ENCODE assay signal across 13 mouse cellular contexts in the genomic region with DNA sequence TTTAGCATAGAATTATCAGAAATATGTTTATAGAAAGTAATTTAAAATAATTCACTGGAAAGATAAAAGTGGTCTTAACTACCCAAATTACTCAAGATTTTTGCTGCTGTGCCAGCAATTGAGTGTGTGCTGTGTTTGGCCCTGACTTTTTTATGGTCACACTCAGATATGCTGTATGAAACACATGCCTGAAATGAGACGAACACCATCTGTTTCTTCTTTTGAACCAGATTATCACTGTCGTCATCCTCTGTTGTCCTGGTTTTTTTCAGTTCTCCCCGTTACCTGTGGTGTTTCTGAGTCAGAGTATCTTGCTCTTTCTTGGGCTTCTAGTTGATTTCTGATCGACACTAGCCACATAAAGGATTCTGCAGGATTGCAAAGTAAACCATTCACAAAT. TPM values are rescaled to one million over a fixed set of nuclear protein-coding genes. Genes with fewer than 3 reads are reported as not detected.
DNase-seq lines count a peak whose midpoint lies in the region; ATAC-seq and TF ChIP-seq lines count a peak whose summit lies in the region.
"Had no signal": no experiment of that assay in that cellular context is flagged by ENCODE, and none has a peak within 500 bp of the region (broad histone marks: within the 10 kb centered on the region; RNA-seq: fewer than 3 reads in every experiment).

No protein-coding gene starts in this region.

- WGBS in hindbrain, embryonic 15.5 days = 58% methylated on average over 4 of the region's 4 CpGs
- 74% methylated on average over 4 of the region's 4 CpGs for WGBS in hindbrain, embryonic 10.5 days
- WGBS in midbrain, embryonic 14.5 days = 49% methylated on average over 4 of the region's 4 CpGs
- WGBS in midbrain, embryonic 10.5 days = 73% methylated on average over 4 of the region's 4 CpGs
- 46% methylated on average over 4 of the region's 4 CpGs for WGBS in hindbrain, embryonic 16.5 days
- 39% methylated on average over 4 of the region's 4 CpGs for WGBS in stomach, postnatal 0 days

- H3K27me3 ChIP-seq in hindbrain, embryonic 15.5 days = no peaks in the 10 kb centered on the region
- H3K27me3 ChIP-seq in hindbrain, embryonic 10.5 days (ENCODE audit: insufficient read depth, poor library complexity, severe bottlenecking) = peaks cover 4% of the 10 kb centered on the region; the same call in 1 of the 2 replicates
- no peaks in the 10 kb centered on the region for H3K27me3 ChIP-seq in midbrain, embryonic 14.5 days (ENCODE audit: control insufficient read depth, insufficient read depth, low read length)
- H3K27me3 ChIP-seq in midbrain, embryonic 10.5 days (ENCODE audit: low read depth, poor library complexity, severe bottlenecking) = peaks cover 68% of the 10 kb centered on the region
- H3K27me3 ChIP-seq in hindbrain, embryonic 16.5 days (replicated peaks; ENCODE audit: control insufficient read depth, insufficient read depth, low read length) = no peaks in the 10 kb centered on the region
- H3K27me3 ChIP-seq in stomach, postnatal 0 days (ENCODE audit: control insufficient read depth, insufficient read depth, low read length) = no peaks in the 10 kb centered on the region
- H3K27me3 ChIP-seq: stomach, embryonic 15.5 days had no signal

- H3K9ac ChIP-seq in hindbrain, embryonic 15.5 days = no peak overlapping the region
- no peak overlapping the region for H3K9ac ChIP-seq in midbrain, embryonic 14.5 days (replicated peaks; ENCODE audit: low read length)
- no peak overlapping the region for H3K9ac ChIP-seq in hindbrain, embryonic 16.5 days (ENCODE audit: low read depth, low read length)
- no peak overlapping the region for H3K9ac ChIP-seq in stomach, postnatal 0 days (ENCODE audit: low read length)
- H3K9ac ChIP-seq: stomach, embryonic 15.5 days had no signal

- H3K27ac ChIP-seq in hindbrain, embryonic 15.5 days (replicated peaks) = peak overlapping the region; percentile 18
- H3K27ac ChIP-seq in hindbrain, embryonic 10.5 days = no peak overlapping the region
- H3K27ac ChIP-seq in midbrain, embryonic 14.5 days (replicated peaks; ENCODE audit: low read depth, low read length) = 0 out of 2 replicates have a peak overlapping the region, but pooled peaks have one; percentile 37
- no peak overlapping the region for H3K27ac ChIP-seq in midbrain, embryonic 10.5 days (replicated peaks)
- H3K27ac ChIP-seq in hindbrain, embryonic 16.5 days (ENCODE audit: low read depth, low read length) = peak overlapping the region; percentile 21; the same call in 1 of the 2 replicates
- H3K27ac ChIP-seq in stomach, postnatal 0 days (replicated peaks) = no peak overlapping the region
- H3K27ac ChIP-seq: stomach, embryonic 15.5 days had no signal

- no peaks in the 10 kb centered on the region for H3K36me3 ChIP-seq in hindbrain, embryonic 15.5 days
- H3K36me3 ChIP-seq in hindbrain, embryonic 10.5 days = no peaks in the 10 kb centered on the region
- H3K36me3 ChIP-seq in midbrain, embryonic 14.5 days (ENCODE audit: control insufficient read depth, insufficient read depth, low read length) = no peaks in the 10 kb centered on the region
- H3K36me3 ChIP-seq in midbrain, embryonic 10.5 days = no peaks in the 10 kb centered on the region
- H3K36me3 ChIP-seq in hindbrain, embryonic 16.5 days (ENCODE audit: control insufficient read depth, insufficient read depth, low read length) = no peaks in the 10 kb centered on the region
- H3K36me3 ChIP-seq in stomach, postnatal 0 days (ENCODE audit: control insufficient read depth, insufficient read depth, low read length) = no peaks in the 10 kb centered on the region
- H3K36me3 ChIP-seq: stomach, embryonic 15.5 days had no signal

- H3K9me3 ChIP-seq in hindbrain, embryonic 15.5 days = no peaks in the 10 kb centered on the region
- H3K9me3 ChIP-seq in hindbrain, embryonic 10.5 days = no peaks in the 10 kb centered on the region
- H3K9me3 ChIP-seq in midbrain, embryonic 14.5 days (ENCODE audit: control insufficient read depth, low read length) = no peaks in the 10 kb centered on the region
- H3K9me3 ChIP-seq in midbrain, embryonic 10.5 days (replicated peaks) = no peaks in the 10 kb centered on the region
- no peaks in the 10 kb centered on the region for H3K9me3 ChIP-seq in hindbrain, embryonic 16.5 days (ENCODE audit: control insufficient read depth, low read length)
- no peaks in the 10 kb centered on the region for H3K9me3 ChIP-seq in stomach, postnatal 0 days (ENCODE audit: control insufficient read depth, low read length)
- H3K9me3 ChIP-seq: stomach, embryonic 15.5 days had no signal

- no peak overlapping the region for H3K4me3 ChIP-seq in hindbrain, embryonic 15.5 days
- no peak overlapping the region for H3K4me3 ChIP-seq in hindbrain, embryonic 10.5 days
- H3K4me3 ChIP-seq in midbrain, embryonic 14.5 days (replicated peaks; ENCODE audit: low read depth, low read length) = no peak overlapping the region
- no peak overlapping the region for H3K4me3 ChIP-seq in midbrain, embryonic 10.5 days
- H3K4me3 ChIP-seq in hindbrain, embryonic 16.5 days (ENCODE audit: low read length) = no peak overlapping the region
- no peak overlapping the region for H3K4me3 ChIP-seq in stomach, postnatal 0 days (ENCODE audit: low read depth, low read length)

- no peak for ATAC-seq in hindbrain, embryonic 15.5 days (ENCODE audit: low FRiP score, low read depth)
- no peak for ATAC-seq in midbrain, embryonic 14.5 days (ENCODE audit: low FRiP score, low TSS enrichment)
- no peak for ATAC-seq in hindbrain, embryonic 16.5 days
- no peak for ATAC-seq in stomach, postnatal 0 days (ENCODE audit: low FRiP score, low TSS enrichment)
- ATAC-seq: Patski had no signal

- TF ChIP-seq CTCF in stomach, postnatal 0 days (IDR thresholded peaks at IDR 0.05; ENCODE audit: low read depth) = no peak

- H3K4me2 ChIP-seq in hindbrain, embryonic 15.5 days = peak overlapping the region; percentile 5; the same call in 1 of the 2 replicates
- peak overlapping the region; percentile 54 for H3K4me2 ChIP-seq in midbrain, embryonic 14.5 days (ENCODE audit: low read length)
- H3K4me2 ChIP-seq in hindbrain, embryonic 16.5 days (ENCODE audit: low read length) = no peak overlapping the region
- H3K4me2 ChIP-seq in stomach, postnatal 0 days (replicated peaks; ENCODE audit: low read depth) = peak overlapping the region; percentile 14; the same call in 1 of the 2 replicates

- TF ChIP-seq EP300 in stomach, postnatal 0 days (optimal IDR thresholded peaks at IDR 0.05) = no peak

- H3K4me1 ChIP-seq in hindbrain, embryonic 15.5 days (replicated peaks) = peaks cover 3% of the 10 kb centered on the region; the same call in 1 of the 2 replicates
- peaks cover 13% of the 10 kb centered on the region; the same call in 1 of the 2 replicates for H3K4me1 ChIP-seq in hindbrain, embryonic 10.5 days (replicated peaks)
- 0 out of 2 replicates have a peak, but pooled peaks cover 3% of the 10 kb centered on the region for H3K4me1 ChIP-seq in midbrain, embryonic 14.5 days (ENCODE audit: control insufficient read depth, insufficient read depth, low read length)
- H3K4me1 ChIP-seq in midbrain, embryonic 10.5 days = peaks cover 19% of the 10 kb centered on the region
- H3K4me1 ChIP-seq in hindbrain, embryonic 16.5 days (ENCODE audit: control insufficient read depth, insufficient read depth, low read depth, low read length) = no peaks in the 10 kb centered on the region
- H3K4me1 ChIP-seq in stomach, postnatal 0 days (replicated peaks; ENCODE audit: control insufficient read depth, insufficient read depth) = no peaks in the 10 kb centered on the region
- H3K4me1 ChIP-seq: stomach, embryonic 15.5 days had no signal

- no peak for DNase-seq in hindbrain, embryonic 10.5 days (ENCODE audit: low spot score)
- no peak for DNase-seq in midbrain, embryonic 14.5 days
- DNase-seq in midbrain, embryonic 10.5 days (ENCODE audit: low spot score) = no peak
- no peak for DNase-seq in stomach, postnatal 0 days (ENCODE audit: low spot score)
- no peak for DNase-seq in heart, adult 11 months
- DNase-seq: gastrocnemius, postnatal 14 days; kidney, adult 11 months; right cerebral cortex, postnatal 4 days; thymus, postnatal 36 days had no signal

RNA-seq across cellular contexts. Expression of a gene that starts 1.8 kb away (rescaled TPM):
- polyA plus RNA-seq in hindbrain, embryonic 15.5 days (2015; fragmentation: Nextera tagmentation; extraction: Ambion mirVana) = 9.2 and 9.5 TPM in 2 replicates
- polyA plus RNA-seq in hindbrain, embryonic 10.5 days (2016; fragmentation: Nextera tagmentation; extraction: Ambion mirVana) = 20.2 and 20.6 TPM in 2 replicates
- 8.3 and 9.7 TPM in 2 replicates for polyA plus RNA-seq in midbrain, embryonic 14.5 days (2014; fragmentation: Nextera tagmentation; extraction: Ambion mirVana)
- 17.7 and 19.6 TPM in 2 replicates for polyA plus RNA-seq in midbrain, embryonic 10.5 days (2016; fragmentation: Nextera tagmentation; extraction: Ambion mirVana)
- polyA plus RNA-seq in hindbrain, embryonic 16.5 days (2015; fragmentation: Nextera tagmentation; extraction: Ambion mirVana) = 7.9 and 8.0 TPM in 2 replicates
- polyA plus RNA-seq in stomach, postnatal 0 days (2015; fragmentation: Nextera tagmentation; extraction: Ambion mirVana) = 4.0 and 4.2 TPM in 2 replicates

Comparison
In these comparisons a context has a peak if more than half of its experiments do, and no peak if none do; other contexts are left out.
1. H3K27ac ChIP-seq: peak in hindbrain, embryonic 15.5 days (single experiment), midbrain, embryonic 14.5 days (single experiment) and hindbrain, embryonic 16.5 days (single experiment); none in hindbrain, embryonic 10.5 days (single experiment), midbrain, embryonic 10.5 days (single experiment) and stomach, postnatal 0 days (single experiment).